Mouse (Mus musculus): ENCODE measurements around the gene St6galnac5.

St6galnac5 gene

GRCm38 (mm10) chr3:152981988-152982387, at the start of gene St6galnac5:
Gene St6galnac5, minus strand, starts transcription at chr3:152982246.
- DNase-seq (ENCODE audit: low read depth, low spot score) = no peak

GRCm38 (mm10) chr3:153030756-153031155, 48.7 kb upstream of the St6galnac5 start:
- no peak for DNase-seq (ENCODE audit: low read depth, low spot score)

GRCm38 (mm10) chr3:153024016-153024415, 42.0 kb upstream of the St6galnac5 start:
- no peak for DNase-seq (ENCODE audit: low read depth, low spot score)

- no peak for DNase-seq (ENCODE audit: low read depth, low spot score)
These were observed 36.0 kb upstream of the St6galnac5 start for GRCm38 (mm10) chr3:153018051-153018450.

DNA sequence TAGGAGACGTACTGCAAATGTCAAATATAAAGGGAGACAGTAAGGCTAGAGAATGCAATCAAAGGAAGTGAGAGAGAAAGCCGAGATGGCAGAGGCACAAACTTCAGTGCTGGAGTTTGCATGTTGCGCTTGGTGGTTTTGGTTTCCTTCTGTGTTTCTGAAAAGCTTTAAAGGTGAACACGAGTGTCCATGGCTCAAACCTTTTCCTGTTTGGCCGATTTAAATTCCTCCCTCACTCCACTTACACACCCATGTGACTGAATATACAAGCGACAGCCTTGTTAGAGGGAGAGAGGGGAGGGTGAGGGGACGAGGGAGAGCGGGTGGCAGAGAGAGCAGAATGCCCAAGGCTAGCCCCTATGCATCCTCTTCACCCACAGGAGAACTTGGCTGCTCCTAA, 34.3 kb upstream of the St6galnac5 start:
- no peak for DNase-seq (ENCODE audit: low read depth, low spot score)

DNA sequence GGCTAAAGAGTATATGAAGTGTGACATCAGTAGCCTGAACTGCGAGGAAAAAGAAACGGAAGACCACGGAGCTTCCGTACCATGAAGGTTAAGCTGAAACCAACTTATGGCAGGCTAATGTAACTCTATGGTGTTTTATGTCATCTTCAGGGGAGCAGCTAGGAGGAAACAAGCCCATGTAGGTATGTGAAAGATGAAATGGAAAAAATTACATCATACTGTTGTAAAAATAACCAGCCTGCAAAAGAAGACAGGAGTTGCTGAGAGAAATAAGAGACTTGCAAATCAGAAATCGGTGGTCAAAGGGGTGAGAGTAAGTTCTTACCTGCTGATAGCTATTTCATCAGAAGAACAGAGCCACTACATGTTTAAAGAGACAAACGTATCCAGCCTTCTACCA, 24.8 kb upstream of the St6galnac5 start:
- DNase-seq (ENCODE audit: low read depth, low spot score) = no peak

GRCm38 (mm10) chr3:152998901-152999300, 16.9 kb upstream of the St6galnac5 start:
- no peak for DNase-seq (ENCODE audit: low read depth, low spot score)

GRCm38 (mm10) chr3:152998106-152998505, 16.1 kb upstream of the St6galnac5 start:
- DNase-seq (ENCODE audit: low read depth, low spot score) = no peak

DNA sequence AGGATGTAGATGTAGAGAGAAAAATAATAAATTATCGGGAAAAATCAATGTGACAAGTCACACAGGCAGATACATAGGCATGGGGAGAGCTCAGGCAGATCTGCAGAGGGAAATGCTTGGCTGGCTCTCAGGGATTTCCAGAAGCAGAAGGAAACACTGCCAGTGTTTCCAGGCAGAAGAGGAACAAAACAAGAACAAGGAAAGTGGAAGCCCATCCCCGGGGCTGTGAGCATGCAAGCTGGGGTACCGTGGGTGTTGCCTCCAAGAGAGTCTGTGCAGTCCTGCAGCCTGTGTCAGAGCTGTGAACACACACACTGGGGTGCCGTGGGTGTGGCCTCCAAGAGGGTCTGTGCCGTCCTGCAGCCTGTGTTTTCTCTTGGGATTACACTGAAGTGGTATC, 11.6 kb upstream of the St6galnac5 start:
- DNase-seq (ENCODE audit: low read depth, low spot score) = no peak

DNA sequence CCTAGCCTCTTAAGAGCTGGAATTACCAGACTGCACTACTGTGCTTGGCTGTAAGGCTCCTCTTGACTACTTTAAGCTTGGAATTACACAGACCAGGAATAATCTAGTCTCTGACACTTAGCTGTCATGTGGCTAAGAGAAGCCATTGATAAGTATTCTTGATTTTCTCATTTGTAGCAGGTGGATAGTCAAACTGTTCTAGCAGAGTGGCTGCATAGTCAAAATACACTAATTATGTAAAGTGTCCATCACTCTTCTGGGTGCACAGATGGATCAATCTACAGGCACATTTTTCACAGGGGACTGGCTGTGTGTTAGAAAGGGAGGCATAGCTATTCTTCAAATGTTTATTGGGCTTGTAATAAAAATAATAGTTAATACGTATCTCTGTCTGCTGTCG, 8.7 kb upstream of the St6galnac5 start:
- DNase-seq (ENCODE audit: low read depth, low spot score) = no peak

DNA sequence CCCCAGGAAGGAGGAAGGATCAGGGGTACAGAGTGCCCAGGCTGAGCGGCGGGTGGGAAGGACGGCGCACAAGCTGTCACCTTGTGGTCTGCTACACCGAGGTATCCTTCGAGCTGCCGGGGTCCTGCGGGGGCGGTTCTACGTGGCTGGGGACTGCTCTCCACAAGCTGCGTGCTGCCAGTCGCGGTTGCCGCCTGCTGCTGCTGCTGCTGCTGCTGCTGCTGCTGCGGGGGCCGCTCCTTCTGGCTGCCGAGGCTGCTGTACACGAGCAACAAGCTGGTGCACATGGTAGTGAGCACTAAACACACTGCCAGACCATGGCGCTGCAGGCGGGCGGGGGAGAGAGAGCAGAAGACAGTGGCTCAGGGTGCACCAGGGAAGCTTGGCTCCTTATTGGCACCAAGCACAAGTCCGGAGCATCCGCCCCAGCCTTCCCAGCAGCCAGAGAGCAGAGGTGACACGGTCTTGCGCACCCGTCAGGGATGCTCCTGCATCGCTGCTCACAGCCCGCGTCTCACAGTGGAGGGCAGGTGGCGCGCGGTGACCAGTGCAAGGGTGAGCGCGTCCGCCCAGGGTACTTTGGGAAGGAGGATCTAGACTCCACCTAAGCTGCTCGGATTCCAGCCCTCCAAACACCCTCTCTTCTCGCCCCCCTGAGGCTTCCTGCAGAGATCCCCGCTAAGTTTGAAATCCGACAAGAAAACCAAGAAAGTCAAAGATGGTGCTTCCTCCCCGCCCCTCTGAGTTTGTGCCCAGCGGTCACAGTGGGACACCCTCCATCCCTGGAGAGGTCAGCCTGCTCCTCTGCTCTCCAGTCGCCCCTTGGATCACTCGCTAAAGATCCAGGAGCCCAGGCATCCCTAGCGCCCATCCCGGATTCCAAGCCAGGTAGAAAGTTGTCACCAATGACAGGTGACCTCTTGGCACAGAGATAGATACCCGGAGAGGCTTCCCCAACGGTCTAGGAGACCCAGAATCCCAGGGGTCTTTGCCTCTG, 770 bp downstream of the St6galnac5 start:
- no peak for DNase-seq (ENCODE audit: low read depth, low spot score)

DNA sequence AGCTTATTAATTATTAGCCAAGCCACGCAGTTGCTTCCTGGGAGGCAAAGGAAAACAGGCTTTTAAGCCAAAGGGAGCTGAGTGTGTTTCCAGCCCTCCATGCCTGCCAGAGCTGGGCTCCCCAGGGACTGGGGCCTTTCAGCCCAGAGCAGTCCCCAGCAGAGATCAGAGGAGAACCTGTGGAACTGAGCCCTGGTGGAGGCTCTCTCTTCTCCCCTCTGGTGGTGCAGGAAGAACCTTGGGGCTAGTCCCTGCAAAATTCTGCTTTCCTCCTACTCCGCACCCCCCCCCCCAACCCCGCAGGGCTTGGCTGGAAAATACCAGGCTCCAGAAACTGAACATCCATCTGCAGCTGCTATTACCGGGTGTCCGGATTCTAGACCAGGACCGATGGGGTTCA, 1.6 kb downstream of the St6galnac5 start:
- no peak for DNase-seq (ENCODE audit: low read depth, low spot score)

- DNase-seq (ENCODE audit: low read depth, low spot score) = no peak
These were observed 2.5 kb downstream of the St6galnac5 start for GRCm38 (mm10) chr3:152979481-152980092.

- DNase-seq (ENCODE audit: low read depth, low spot score) = no peak
These were observed 10.7 kb downstream of the St6galnac5 start for GRCm38 (mm10) chr3:152971373-152971772.

GRCm38 (mm10) chr3:152969774-152970347, 12.2 kb downstream of the St6galnac5 start:
- DNase-seq (ENCODE audit: low read depth, low spot score) = no peak

- no peak for DNase-seq (ENCODE audit: low read depth, low spot score)
These were observed 20.1 kb downstream of the St6galnac5 start for GRCm38 (mm10) chr3:152961855-152962376.

- DNase-seq (ENCODE audit: low read depth, low spot score) = no peak
These were observed 23.5 kb downstream of the St6galnac5 start for GRCm38 (mm10) chr3:152958358-152959150.

DNA sequence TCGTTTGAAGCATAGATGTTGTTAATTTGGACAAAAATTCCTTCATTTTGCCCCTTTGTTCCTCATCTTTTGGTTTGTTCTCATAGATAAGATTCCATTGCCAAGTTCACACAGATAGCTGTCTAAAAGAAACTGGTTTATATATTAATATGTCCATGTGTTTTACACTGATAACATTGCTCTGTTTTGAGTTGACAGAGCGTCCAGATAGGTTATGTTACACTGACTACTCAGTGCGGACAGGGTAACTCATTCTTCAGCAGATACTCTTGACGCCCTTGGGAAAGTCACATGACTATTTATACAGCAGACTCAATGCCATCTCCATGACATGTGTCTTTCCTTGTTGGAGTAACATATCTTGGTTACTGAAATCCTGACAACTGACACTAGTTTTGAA, 25.3 kb downstream of the St6galnac5 start:
- DNase-seq (ENCODE audit: low read depth, low spot score) = no peak

DNA sequence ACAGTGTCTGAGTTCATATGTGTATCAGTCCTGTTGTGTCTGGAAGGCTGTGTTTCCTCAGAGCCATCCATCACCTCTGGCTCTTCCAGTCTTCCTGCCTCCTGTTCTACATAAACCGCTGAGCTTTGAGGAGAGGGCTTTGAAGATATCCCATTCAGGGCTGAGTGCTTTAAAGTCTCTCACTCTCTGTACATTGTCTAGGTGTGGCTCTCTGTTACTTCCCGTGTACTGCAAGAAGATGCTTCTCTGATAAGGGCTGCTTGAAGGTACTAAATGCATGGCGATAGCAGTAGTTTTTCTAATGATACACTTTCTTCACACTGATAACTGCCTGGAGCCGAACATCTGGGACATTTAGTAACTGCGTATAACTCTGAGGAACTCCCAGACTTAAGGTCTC, 26.0 kb downstream of the St6galnac5 start:
- no peak for DNase-seq (ENCODE audit: low read depth, low spot score)

DNA sequence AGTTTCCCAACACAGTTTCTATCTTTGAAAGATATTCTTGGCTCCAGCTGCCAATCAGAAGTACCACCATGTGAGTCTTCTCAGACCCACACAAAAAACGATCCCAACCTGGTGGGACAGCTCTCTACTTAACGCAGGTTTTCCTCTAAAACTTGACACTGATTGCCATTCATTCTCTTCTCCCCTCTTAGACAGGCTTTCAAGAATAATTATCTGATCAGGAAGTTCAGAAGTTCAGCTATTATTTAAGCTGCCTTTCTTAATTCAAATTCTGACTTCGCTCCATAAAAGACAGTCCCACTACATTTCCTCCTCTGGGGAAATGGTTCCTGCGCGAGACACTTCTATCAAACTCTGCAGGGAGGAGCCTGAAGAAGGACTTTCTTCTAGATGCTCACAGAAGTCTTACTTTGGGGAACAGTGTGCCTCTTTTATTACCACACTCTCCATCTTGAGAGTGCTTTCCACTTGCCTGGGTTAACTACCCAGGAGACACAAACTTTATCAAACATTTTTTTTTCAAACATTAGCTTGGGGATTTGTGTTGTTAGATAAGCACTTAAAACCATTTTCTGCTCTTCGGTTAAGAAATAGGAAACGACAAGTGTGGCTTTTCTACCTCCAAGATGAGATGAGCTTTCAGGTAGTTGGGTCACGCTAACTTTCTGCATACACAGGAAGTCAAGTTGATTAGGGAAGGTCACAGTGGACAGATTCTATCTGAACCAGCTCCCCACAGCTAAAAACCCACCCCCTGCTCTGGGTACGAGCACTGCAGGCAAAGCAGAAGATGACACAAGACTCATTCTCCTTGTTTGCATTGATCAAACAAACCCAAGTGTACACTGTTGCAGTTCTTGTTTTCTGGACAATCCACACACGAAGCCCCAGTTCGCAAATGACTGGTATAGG, 30.2 kb downstream of the St6galnac5 start:
- no peak for DNase-seq (ENCODE audit: low read depth, low spot score)
